Mouse (Mus musculus) CH12.LX (cell line): ENCODE data around the gene Trmt112. TPM values are rescaled to one million over a fixed set of nuclear protein-coding genes. Genes with fewer than 3 reads are reported as not detected.
A peak's percentile ranks its signal among the peaks of the same experiment; 100 is the strongest.

Experiments used
- DNase-seq: peaks from one replicate; pipeline ENCODE4 v3.0.0-alpha.2; 2013; ENCODE audit errors: extremely low read depth
- H3K27ac ChIP-seq: 2 replicates; pipeline ENCODE4 v1.5.1; 2012; ENCODE audit warnings: low read depth, mild to moderate bottlenecking, control low read depth, moderate library complexity; ENCODE audit not compliant: insufficient read depth
- H3K27me3 ChIP-seq: replicated peaks from 2 replicates; pipeline ENCODE3; 2012; ENCODE audit warnings: inconsistent platforms
- H3K36me3 ChIP-seq, 2 experiments: replicated peaks in 1 of 2; 2 replicates each; pipeline versions ENCODE3 to v1.6.1; 2012; ENCODE audit warnings: inconsistent platforms in 1 of 2, low read length in 1 of 2, mild to moderate bottlenecking in 1 of 2, mixed read lengths in 1 of 2, moderate library complexity in 1 of 2; ENCODE audit not compliant: control insufficient read depth in 1 of 2, insufficient read depth in 1 of 2
- H3K4me1 ChIP-seq, 2 experiments: 2 replicates each; pipeline ENCODE4 v1.6.1; 2012; ENCODE audit warnings: inconsistent platforms in 1 of 2, moderate library complexity in 1 of 2; ENCODE audit not compliant: insufficient read depth in 2 of 2, control insufficient read depth in 1 of 2
- H3K4me2 ChIP-seq: 2 replicates; pipeline ENCODE4 v1.6.1; 2012; ENCODE audit warnings: low read depth, mild to moderate bottlenecking, control low read depth; ENCODE audit not compliant: poor library complexity, insufficient read depth, severe bottlenecking
- H3K4me3 ChIP-seq, 3 experiments: fragments of 150-350 bp in 1 of 3; sonication (generic) in 1 of 3; replicated peaks in 1 of 3; 2 replicates each; pipeline versions ENCODE3 to v1.5.1; 2011 to 2012; ENCODE audit warnings: low read depth in 2 of 3, low read length in 2 of 3, mild to moderate bottlenecking in 2 of 3, moderate library complexity in 2 of 3, control low read depth in 1 of 3, improper control_type of control experiment in 1 of 3, inconsistent platforms in 1 of 3, mixed read lengths in 1 of 3; ENCODE audit not compliant: poor library complexity in 1 of 3
- H3K79me2 ChIP-seq: replicated peaks from 2 replicates; pipeline ENCODE4 v1.6.1; 2012; ENCODE audit warnings: mild to moderate bottlenecking, moderate library complexity; ENCODE audit not compliant: control insufficient read depth, poor library complexity, insufficient read depth, severe bottlenecking; ENCODE audit errors: extremely low read depth
- H3K9ac ChIP-seq: 2 replicates; pipeline ENCODE4 v1.6.1; 2012; ENCODE audit warnings: low read depth, mild to moderate bottlenecking, control low read depth, moderate library complexity; ENCODE audit not compliant: insufficient read depth
- H3K9me3 ChIP-seq: replicated peaks from 2 replicates; pipeline ENCODE3; 2012; ENCODE audit warnings: low read length, inconsistent platforms, mixed read lengths
- BHLHE40 ChIP-seq: IDR thresholded peaks from 2 replicates; pipeline ENCODE4 v1.6.1; 2011; ENCODE audit warnings: mild to moderate bottlenecking, low read depth, low read length, improper control_type of control experiment
- CHD2 ChIP-seq: IDR thresholded peaks from 2 replicates; pipeline ENCODE4 v1.6.1; 2011; ENCODE audit warnings: low read length, improper control_type of control experiment
- ELF1 ChIP-seq: IDR thresholded peaks from 2 replicates; pipeline ENCODE4 v1.6.1; 2014; ENCODE audit warnings: low read depth, mild to moderate bottlenecking, inconsistent platforms, low read length, improper control_type of control experiment
- EP300 ChIP-seq: IDR thresholded peaks from 2 replicates; pipeline ENCODE4 v1.6.1; 2011; ENCODE audit warnings: low read length, improper control_type of control experiment
- JUN ChIP-seq: IDR thresholded peaks from 2 replicates; pipeline ENCODE4 v1.6.1; 2011; ENCODE audit warnings: low read depth, mild to moderate bottlenecking, low read length, improper control_type of control experiment, moderate library complexity; ENCODE audit not compliant: insufficient read depth
- JUND ChIP-seq: conservative IDR thresholded peaks from 2 replicates; pipeline ENCODE4 v1.6.1; 2011; ENCODE audit warnings: low read depth, low read length, improper control_type of control experiment
- KAT2A ChIP-seq: IDR thresholded peaks from 2 replicates; pipeline ENCODE4 v1.6.1; 2012; ENCODE audit warnings: low read length, improper control_type of control experiment, inconsistent platforms; ENCODE audit not compliant: insufficient replicate concordance
- MAFK ChIP-seq: IDR thresholded peaks from 2 replicates; pipeline ENCODE4 v1.6.1; 2011; ENCODE audit warnings: low read length, improper control_type of control experiment; ENCODE audit not compliant: insufficient replicate concordance
- MAZ ChIP-seq: IDR thresholded peaks from 2 replicates; pipeline ENCODE4 v1.6.1; 2012; ENCODE audit warnings: low read depth, mild to moderate bottlenecking, inconsistent platforms, low read length, improper control_type of control experiment, moderate library complexity
- MEF2A ChIP-seq: IDR thresholded peaks from 2 replicates; pipeline ENCODE4 v1.6.1; 2014; ENCODE audit warnings: low read depth, mild to moderate bottlenecking, inconsistent platforms, low read length, improper control_type of control experiment, borderline replicate concordance
- NELFE ChIP-seq: IDR thresholded peaks from 2 replicates; pipeline ENCODE4 v1.6.1; 2011; ENCODE audit warnings: low read depth, low read length, improper control_type of control experiment
- NRF1 ChIP-seq: IDR thresholded peaks from 2 replicates; pipeline ENCODE4 v1.6.1; 2014; ENCODE audit warnings: low read depth, mild to moderate bottlenecking, inconsistent platforms, low read length, improper control_type of control experiment, moderate library complexity
- POLR2AphosphoS2 ChIP-seq: IDR thresholded peaks from 2 replicates; pipeline ENCODE4 v1.6.1; 2011; ENCODE audit warnings: low read depth, low read length, improper control_type of control experiment
- RAD21 ChIP-seq: IDR thresholded peaks from 2 replicates; pipeline ENCODE4 v1.6.1; 2011; ENCODE audit warnings: low read depth, mild to moderate bottlenecking, low read length, improper control_type of control experiment, moderate library complexity
- SIN3A ChIP-seq: IDR thresholded peaks from 2 replicates; pipeline ENCODE4 v1.6.1; 2012; ENCODE audit warnings: low read length, improper control_type of control experiment, inconsistent platforms
- SMC3 ChIP-seq: IDR thresholded peaks from 2 replicates; pipeline ENCODE4 v1.6.1; 2011; ENCODE audit warnings: low read depth, low read length, improper control_type of control experiment
- TCF12 ChIP-seq: IDR thresholded peaks from 2 replicates; pipeline ENCODE4 v1.6.1; 2014; ENCODE audit warnings: low read depth, mild to moderate bottlenecking, inconsistent platforms, low read length, improper control_type of control experiment
- USF1 ChIP-seq: IDR thresholded peaks from 2 replicates; pipeline ENCODE4 v1.6.1; 2014; ENCODE audit warnings: low read depth, mild to moderate bottlenecking, inconsistent platforms, low read length, improper control_type of control experiment
- USF2 ChIP-seq: conservative IDR thresholded peaks from 2 replicates; pipeline ENCODE4 v1.6.1; 2011; ENCODE audit warnings: low read depth, low read length, improper control_type of control experiment
- ZC3H11A ChIP-seq: IDR thresholded peaks from 2 replicates; pipeline ENCODE4 v1.6.1; 2012; ENCODE audit warnings: low read depth, mild to moderate bottlenecking, inconsistent platforms, low read length, improper control_type of control experiment
- ZKSCAN1 ChIP-seq: IDR thresholded peaks from 2 replicates; pipeline ENCODE4 v1.6.1; 2012; ENCODE audit warnings: low read depth, inconsistent platforms, low read length, improper control_type of control experiment, borderline replicate concordance
- ZNF384 ChIP-seq: IDR thresholded peaks from 2 replicates; pipeline ENCODE4 v1.6.1; 2012; ENCODE audit warnings: low read depth, low read length, improper control_type of control experiment, inconsistent platforms
- dilution Hi-C: fragments of 300-500 bp; cut with MboI; formaldehyde crosslinking; loops from 2 replicates; pipeline ENCODE4 v1.14.3; 2020; ENCODE audit warnings: low sequenced_read_pairs; ENCODE audit not compliant: extremely low pct_unique_long_range_greater_than_20kb, extremely low pct_ligation_motif_present
- in situ Hi-C: fragments of 300-500 bp; cut with MboI; formaldehyde crosslinking; loops from 3 replicates; pipeline ENCODE4 v1.14.3; 2019; ENCODE audit warnings: low sequenced_read_pairs, low pct_ligation_motif_present, low pct_unique_long_range_greater_than_20kb, mixed read lengths
- polyA plus RNA-seq: library from polyadenylated mRNA; unstranded; fragments of >175 nt; gene quantifications from 2 replicates; pipeline ENCODE4 v1.2.1, GENCODE M21; 2012; ENCODE audit warnings: low read depth; ENCODE audit not compliant: insufficient read length
- total RNA-seq, 2 experiments: library from RNA; depleted of rRNA; stranded (reverse); fragments of 300-350 nt in 1 of 2; fragments of >200 nt in 1 of 2; gene quantifications; 2 replicates each; pipeline ENCODE4 v1.2.3; 2012 to 2014

The Trmt112 gene
- total and polyA plus RNA-seq, 3 experiments: 97.9 to 212 (median 198) TPM

GRCm38 (mm10) chr19:6942764-6943163 lies 33.3 kb downstream of the Trmt112 start:
- no peak for TF ChIP-seq EP300
- TF ChIP-seq USF1: no peak
- TF ChIP-seq MAFK: no peak
- TF ChIP-seq CHD2: no peak
- dilution Hi-C loops (no loop called here), in situ Hi-C loops (no loop called here)
- H3K27me3 ChIP-seq: no peaks in the 10 kb centered on the region
- H3K4me3 ChIP-seq: peak overlapping the region; percentile 41 to 77 (median 59)
- peak overlapping the region; percentile 81 for H3K9ac ChIP-seq
- H3K9me3 ChIP-seq: no peaks in the 10 kb centered on the region
- peaks cover 6 to 25% of the 10 kb centered on the region in 2 experiments for H3K4me1 ChIP-seq
- H3K79me2 ChIP-seq: no peaks in the 10 kb centered on the region
- peak overlapping the region; percentile 13; the same call in 1 of the 2 replicates for H3K27ac ChIP-seq
- H3K36me3 ChIP-seq: peaks cover 0 to 32% of the 10 kb centered on the region in 2 experiments
- no peak for DNase-seq
- peak overlapping the region; percentile 85 for H3K4me2 ChIP-seq

DNA sequence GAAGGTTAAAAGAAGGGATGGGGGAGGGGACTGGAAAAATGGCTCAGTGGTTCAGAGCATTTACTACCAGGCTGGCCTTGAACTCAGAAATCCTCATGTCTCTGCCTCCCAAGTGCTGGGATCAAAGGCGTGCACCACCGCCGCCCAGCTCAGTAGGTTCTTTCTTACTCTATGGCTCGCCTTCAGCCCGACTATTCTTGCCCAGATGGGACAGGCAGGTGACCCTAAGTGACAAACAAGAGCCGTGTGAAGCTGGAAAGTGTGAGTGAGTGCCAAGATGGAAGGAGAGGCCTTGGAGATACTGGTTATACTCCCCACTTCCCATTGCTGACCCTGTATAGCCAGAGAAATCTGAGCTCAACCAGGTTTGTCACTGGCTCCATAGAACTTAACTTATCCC lies 34.2 kb downstream of the Trmt112 start:
- no peak overlapping the region for H3K4me3 ChIP-seq
- H3K4me2 ChIP-seq: no peak overlapping the region
- in situ Hi-C loops: no loop called here
- H3K36me3 ChIP-seq: peaks cover 0 to 31% of the 10 kb centered on the region in 2 experiments
- no peak overlapping the region for H3K27ac ChIP-seq
- H3K9ac ChIP-seq: no peak overlapping the region
- dilution Hi-C loops: no loop called here
- no peak for DNase-seq
- TF ChIP-seq JUN: no peak
- H3K79me2 ChIP-seq: no peaks in the 10 kb centered on the region
- H3K9me3 ChIP-seq: no peaks in the 10 kb centered on the region
- no peaks in the 10 kb centered on the region for H3K27me3 ChIP-seq
- peaks cover 9 to 31% of the 10 kb centered on the region in 2 experiments for H3K4me1 ChIP-seq

- H3K4me2 ChIP-seq: no peak overlapping the region
These were observed 38.2 kb downstream of the Trmt112 start for GRCm38 (mm10) chr19:6947742-6948141.

More at GRCm38 (mm10) chr19:6947742-6948141, 38.2 kb downstream of the Trmt112 start:
- H3K27ac ChIP-seq: no peak overlapping the region
- H3K4me1 ChIP-seq: peaks cover 5 to 17% of the 10 kb centered on the region in 2 experiments
- in situ Hi-C loops (no loop called here), dilution Hi-C loops (no loop called here)
- no peak overlapping the region for H3K9ac ChIP-seq
- H3K9me3 ChIP-seq: no peaks in the 10 kb centered on the region
- no peaks in the 10 kb centered on the region for H3K27me3 ChIP-seq
- DNase-seq: no peak
- H3K4me3 ChIP-seq: no peak overlapping the region
- no peaks in the 10 kb centered on the region for H3K79me2 ChIP-seq
- TF ChIP-seq ELF1: no peak
- no peak for TF ChIP-seq ZC3H11A
- no peak for TF ChIP-seq MEF2A
- no peak for TF ChIP-seq JUN
- no peak for TF ChIP-seq RAD21
- no peak for TF ChIP-seq ZKSCAN1
- TF ChIP-seq JUND: no peak
- TF ChIP-seq NRF1: no peak
- no peak for TF ChIP-seq TCF12
- no peak for TF ChIP-seq ZNF384
- TF ChIP-seq KAT2A: no peak
- TF ChIP-seq SMC3: no peak
- TF ChIP-seq BHLHE40: no peak
- TF ChIP-seq POLR2AphosphoS2: no peak
- TF ChIP-seq NELFE: no peak
- no peak for TF ChIP-seq SIN3A
- TF ChIP-seq USF2: no peak
- TF ChIP-seq MAZ: no peak
- peaks cover 9 to 72% of the 10 kb centered on the region in 2 experiments for H3K36me3 ChIP-seq
